Comparison of ENCODE assay signal across 30 mouse cellular contexts in genomic region chr11:7583296-7583695, GRCm38 (mm10).
DNase-seq lines count a peak whose midpoint lies in the region; ATAC-seq and TF ChIP-seq lines count a peak whose summit lies in the region.
"Had no signal": no experiment of that assay in that cellular context is flagged by ENCODE, and none has a peak within 500 bp of the region (broad histone marks: within the 10 kb centered on the region; RNA-seq: fewer than 3 reads in every experiment).

No protein-coding gene starts in this region.

- ATAC-seq in frontal cortex, adult (ENCODE audit: low TSS enrichment) = peak; percentile 94
- ATAC-seq in stomach, postnatal 0 days (ENCODE audit: low FRiP score, low TSS enrichment) = no peak
- ATAC-seq: forebrain, embryonic 16.5 days; inflammation-experienced regulatory T-cells, adult 6 months; midbrain, embryonic 15.5 days; Patski had no signal

- no peak overlapping the region for H3K4me2 ChIP-seq in stomach, postnatal 0 days (replicated peaks; ENCODE audit: low read depth)
- H3K4me2 ChIP-seq: embryonic facial prominence, embryonic 12.5 days; hindbrain, embryonic 15.5 days; limb, embryonic 12.5 days; liver, embryonic 15.5 days; lung, embryonic 14.5 days; midbrain, embryonic 15.5 days; neural tube, embryonic 15.5 days had no signal

- H3K9me3 ChIP-seq in stomach, postnatal 0 days (ENCODE audit: control insufficient read depth, low read length) = no peaks in the 10 kb centered on the region
- H3K9me3 ChIP-seq: embryonic facial prominence, embryonic 12.5 days; forebrain, embryonic 10.5 days; hindbrain, embryonic 10.5 days; hindbrain, embryonic 15.5 days; limb, embryonic 12.5 days; liver, embryonic 15.5 days; midbrain, embryonic 15.5 days; neural tube, embryonic 15.5 days had no signal

- no peaks in the 10 kb centered on the region for H3K27me3 ChIP-seq in stomach, postnatal 0 days (ENCODE audit: control insufficient read depth, insufficient read depth, low read length)
- H3K27me3 ChIP-seq: embryonic facial prominence, embryonic 12.5 days; hindbrain, embryonic 15.5 days; limb, embryonic 12.5 days; liver, embryonic 15.5 days; midbrain, embryonic 15.5 days; neural tube, embryonic 15.5 days; Patski had no signal

- no peak overlapping the region for H3K27ac ChIP-seq in stomach, postnatal 0 days (replicated peaks)
- H3K27ac ChIP-seq: embryonic facial prominence, embryonic 12.5 days; forebrain, embryonic 10.5 days; hindbrain, embryonic 10.5 days; hindbrain, embryonic 15.5 days; layer of hippocampus, adult 2 months; limb, embryonic 12.5 days; liver, embryonic 15.5 days; midbrain, embryonic 10.5 days; midbrain, embryonic 15.5 days; neural tube, embryonic 15.5 days had no signal

- H3K36me3 ChIP-seq in stomach, postnatal 0 days (ENCODE audit: control insufficient read depth, insufficient read depth, low read length) = no peaks in the 10 kb centered on the region
- H3K36me3 ChIP-seq: embryonic facial prominence, embryonic 12.5 days; forebrain, embryonic 10.5 days; hindbrain, embryonic 10.5 days; hindbrain, embryonic 15.5 days; limb, embryonic 12.5 days; liver, embryonic 15.5 days; midbrain, embryonic 10.5 days; midbrain, embryonic 15.5 days; neural tube, embryonic 15.5 days had no signal

- TF ChIP-seq CTCF in stomach, postnatal 0 days (IDR thresholded peaks at IDR 0.05; ENCODE audit: low read depth) = no peak

- H3K9ac ChIP-seq in stomach, postnatal 0 days (ENCODE audit: low read length) = no peak overlapping the region
- H3K9ac ChIP-seq: embryonic facial prominence, embryonic 12.5 days; hindbrain, embryonic 15.5 days; limb, embryonic 12.5 days; liver, embryonic 15.5 days; lung, embryonic 14.5 days; midbrain, embryonic 15.5 days; neural tube, embryonic 15.5 days had no signal

- TF ChIP-seq EP300 in stomach, postnatal 0 days (optimal IDR thresholded peaks at IDR 0.05) = no peak

- no peaks in the 10 kb centered on the region for H3K4me1 ChIP-seq in stomach, postnatal 0 days (replicated peaks; ENCODE audit: control insufficient read depth, insufficient read depth)
- H3K4me1 ChIP-seq: embryonic facial prominence, embryonic 12.5 days; forebrain, embryonic 10.5 days; hindbrain, embryonic 10.5 days; hindbrain, embryonic 15.5 days; limb, embryonic 12.5 days; liver, embryonic 15.5 days; midbrain, embryonic 10.5 days; midbrain, embryonic 15.5 days; neural tube, embryonic 15.5 days had no signal

- 95% methylated on average over 2 of the region's 2 CpGs for WGBS in stomach, postnatal 0 days

- DNase-seq in frontal cortex, postnatal 10 days (ENCODE audit: low spot score in 2 of 2) = no peak
- DNase-seq in layer of hippocampus, adult 9-11 months = peak; percentile 18
- no peak for DNase-seq in layer of hippocampus, postnatal 10 days (ENCODE audit: low spot score in 2 of 2)
- peak; percentile 24 to 31 for DNase-seq in right cerebral cortex, postnatal 10 days (ENCODE audit: low spot score in 2 of 2)
- no peak for DNase-seq in right cerebral cortex, postnatal 25 days
- DNase-seq in stomach, postnatal 0 days (ENCODE audit: low spot score) = no peak
- DNase-seq: adrenal gland, postnatal 10 days; cerebellum, adult 11 months; cerebellum, adult 9-10 months; cerebellum, postnatal 36 days; heart, postnatal 14 days; kidney, adult 11 months; kidney, postnatal 14 days; lung, embryonic 14.5 days; lung, postnatal 14 days; spleen, adult 18-20 months had no signal

- H3K4me3 ChIP-seq in stomach, postnatal 0 days (ENCODE audit: low read depth, low read length) = no peak overlapping the region
- H3K4me3 ChIP-seq: embryonic facial prominence, embryonic 12.5 days; forebrain, embryonic 10.5 days; hindbrain, embryonic 10.5 days; hindbrain, embryonic 15.5 days; layer of hippocampus, adult 2 months; limb, embryonic 12.5 days; liver, embryonic 15.5 days; midbrain, embryonic 10.5 days; midbrain, embryonic 15.5 days; neural tube, embryonic 15.5 days had no signal

Comparison
In these comparisons a context has a peak if more than half of its experiments do, and no peak if none do; other contexts are left out.
1. DNase-seq: peak in layer of hippocampus, adult 9-11 months (single experiment) and right cerebral cortex, postnatal 10 days (2 of 2); none in frontal cortex, postnatal 10 days (0 of 2), layer of hippocampus, postnatal 10 days (0 of 2), right cerebral cortex, postnatal 25 days (single experiment) and stomach, postnatal 0 days (single experiment).